Mouse (Mus musculus): ENCODE data around the gene Otub1. TPM values are rescaled to one million over a fixed set of nuclear protein-coding genes. Genes with fewer than 3 reads are reported as not detected.

Otub1 gene
- total and polyA plus RNA-seq, 3 experiments: 102 to 139 (median 119) TPM

- in situ Hi-C loops (cut with MboI; ENCODE audit: low pct_ligation_motif_present, low pct_unique_long_range_greater_than_20kb, low sequenced_read_pairs): no loop called here
Observed at GRCm38 (mm10) chr19:7199089-7199488, 7.0 kb downstream of the Otub1 start.

GRCm38 (mm10) chr19:7197445-7197844 lies 8.7 kb downstream of the Otub1 start:
- Histone ChIP-seq H3K27me3 (replicated peaks) (no peaks in the 10 kb centered on the region), H3K79me2 (replicated peaks; ENCODE audit: control insufficient read depth, extremely low read depth, insufficient read depth, poor library complexity, severe bottlenecking) (no peaks in the 10 kb centered on the region), H3K9ac (ENCODE audit: insufficient read depth, low read depth) (no peak overlapping the region), H3K4me2 (ENCODE audit: insufficient read depth, low read depth, poor library complexity, severe bottlenecking) (no peak overlapping the region), H3K27ac (ENCODE audit: insufficient read depth, low read depth) (no peak overlapping the region), H3K36me3 (replicated peaks in 1 of 2; ENCODE audit: control insufficient read depth in 1 of 2, insufficient read depth in 1 of 2, low read length in 1 of 2) (peaks cover 58 to 69% of the 10 kb centered on the region in 2 experiments), H3K9me3 (replicated peaks; ENCODE audit: low read length) (no peaks in the 10 kb centered on the region), H3K4me1 (ENCODE audit: control insufficient read depth in 1 of 2, insufficient read depth in 2 of 2) (peaks cover 3 to 10% of the 10 kb centered on the region in 2 experiments; a peak in 3 of 4 replicates), H3K4me3 (replicated peaks in 1 of 3; ENCODE audit: low read depth in 2 of 3, low read length in 2 of 3, poor library complexity in 1 of 3) (no peak overlapping the region)
- TF ChIP-seq EP300 (IDR thresholded peaks at IDR 0.05; ENCODE audit: low read length) (no peak), USF2 (conservative IDR thresholded peaks at IDR 0.05; ENCODE audit: low read depth, low read length) (no peak), NELFE (IDR thresholded peaks at IDR 0.05; ENCODE audit: low read depth, low read length) (no peak), MAX (IDR thresholded peaks at IDR 0.05; ENCODE audit: low read length) (no peak), SMC3 (IDR thresholded peaks at IDR 0.05; ENCODE audit: low read depth, low read length) (no peak)
- dilution Hi-C loops (cut with MboI; ENCODE audit: extremely low pct_ligation_motif_present, extremely low pct_unique_long_range_greater_than_20kb, low sequenced_read_pairs) (no loop called here), in situ Hi-C loops (cut with MboI; ENCODE audit: low pct_ligation_motif_present, low pct_unique_long_range_greater_than_20kb, low sequenced_read_pairs) (no loop called here)
- no peak for DNase-seq (ENCODE audit: extremely low read depth)

More at GRCm38 (mm10) chr19:7199089-7199488, 7.0 kb downstream of the Otub1 start:
- Histone ChIP-seq H3K4me2 (ENCODE audit: insufficient read depth, low read depth, poor library complexity, severe bottlenecking) (no peak overlapping the region), H3K4me3 (replicated peaks in 1 of 3; ENCODE audit: low read depth in 2 of 3, low read length in 2 of 3, poor library complexity in 1 of 3) (no peak overlapping the region), H3K9ac (ENCODE audit: insufficient read depth, low read depth) (no peak overlapping the region), H3K27me3 (replicated peaks) (no peaks in the 10 kb centered on the region), H3K4me1 (ENCODE audit: control insufficient read depth in 1 of 2, insufficient read depth in 2 of 2) (peaks cover 6 to 26% of the 10 kb centered on the region in 2 experiments; a peak in 3 of 4 replicates), H3K9me3 (replicated peaks; ENCODE audit: low read length) (no peaks in the 10 kb centered on the region), H3K27ac (ENCODE audit: insufficient read depth, low read depth) (no peak overlapping the region), H3K79me2 (replicated peaks; ENCODE audit: control insufficient read depth, extremely low read depth, insufficient read depth, poor library complexity, severe bottlenecking) (peaks cover 5% of the 10 kb centered on the region), H3K36me3 (replicated peaks in 1 of 2; ENCODE audit: control insufficient read depth in 1 of 2, insufficient read depth in 1 of 2, low read length in 1 of 2) (peaks cover 74 to 85% of the 10 kb centered on the region in 2 experiments)
- TF ChIP-seq E2F4 (IDR thresholded peaks at IDR 0.05; ENCODE audit: insufficient replicate concordance, low read depth, low read length) (no peak), ZMIZ1 (IDR thresholded peaks at IDR 0.05; ENCODE audit: low read depth, low read length) (no peak), RAD21 (IDR thresholded peaks at IDR 0.05; ENCODE audit: low read depth, low read length) (no peak), ELF1 (IDR thresholded peaks at IDR 0.05; ENCODE audit: low read depth, low read length) (no peak), KAT2A (IDR thresholded peaks at IDR 0.05; ENCODE audit: insufficient replicate concordance, low read length) (no peak), MAX (IDR thresholded peaks at IDR 0.05; ENCODE audit: low read length) (no peak), MAZ (IDR thresholded peaks at IDR 0.05; ENCODE audit: low read depth, low read length) (no peak), USF1 (IDR thresholded peaks at IDR 0.05; ENCODE audit: low read depth, low read length) (no peak), ETS1 (conservative IDR thresholded peaks at IDR 0.05; ENCODE audit: low read depth, low read length) (no peak), NELFE (IDR thresholded peaks at IDR 0.05; ENCODE audit: low read depth, low read length) (no peak)
- dilution Hi-C loops (cut with MboI; ENCODE audit: extremely low pct_ligation_motif_present, extremely low pct_unique_long_range_greater_than_20kb, low sequenced_read_pairs): no loop called here
- DNase-seq (ENCODE audit: extremely low read depth): no peak

All from CH12.LX (cell line).